Mouse (Mus musculus) inflammation-experienced regulatory T-cells, adult 6 months (primary cell): Measurements from ENCODE around the gene Grid2ip. TPM values are rescaled to one million over a fixed set of nuclear protein-coding genes. Genes with fewer than 3 reads are reported as not detected.

Source experiments
- ATAC-seq: one replicate; pipeline ENCODE4 v1.8.0; 2017
- polyA plus RNA-seq, 3 experiments: library from polyadenylated mRNA; unstranded; fragments of 100-300 nt; shearing (Covaris generic); gene quantifications; one replicate each; pipeline ENCODE4 v1.2.1; 2017

Grid2ip gene
- not detected for polyA plus RNA-seq

DNA sequence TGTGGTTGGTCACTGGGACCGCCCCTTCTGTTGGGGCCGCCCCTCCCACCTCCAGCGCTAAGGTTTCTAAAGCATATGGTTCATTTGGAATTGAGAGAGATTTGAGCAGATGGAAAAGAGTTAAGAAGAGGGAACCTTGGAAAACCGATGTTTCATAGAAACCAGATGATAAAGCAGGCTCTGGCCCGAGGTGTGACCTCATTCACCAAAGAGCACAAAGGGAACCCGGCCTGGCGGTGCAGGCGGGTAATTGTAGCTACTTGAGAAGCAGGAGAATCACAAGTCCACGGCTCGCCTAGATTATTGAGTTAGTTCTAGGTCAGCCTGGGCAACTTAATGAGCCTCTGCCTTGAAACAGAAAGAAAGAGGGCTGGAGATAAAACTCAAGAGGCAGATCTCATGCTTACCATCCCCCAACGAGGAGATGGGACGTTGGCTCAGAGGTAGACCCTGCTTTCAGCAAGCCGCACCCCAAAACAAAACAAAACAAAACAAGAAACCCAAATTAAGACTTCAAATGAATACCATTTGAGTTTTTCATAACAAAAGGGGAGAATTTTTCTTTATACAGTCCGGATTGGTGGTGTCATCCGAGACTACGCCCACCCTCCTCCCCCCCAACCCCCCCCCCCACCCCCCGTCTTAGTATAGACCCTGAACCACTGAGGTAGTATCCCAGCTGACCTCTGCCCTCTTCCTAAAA is at the start of gene Grid2ip:
Gene Grid2ip, plus strand, starts transcription at position 653 of the 703 bp plus-strand sequence.
- ATAC-seq: no peak

DNA sequence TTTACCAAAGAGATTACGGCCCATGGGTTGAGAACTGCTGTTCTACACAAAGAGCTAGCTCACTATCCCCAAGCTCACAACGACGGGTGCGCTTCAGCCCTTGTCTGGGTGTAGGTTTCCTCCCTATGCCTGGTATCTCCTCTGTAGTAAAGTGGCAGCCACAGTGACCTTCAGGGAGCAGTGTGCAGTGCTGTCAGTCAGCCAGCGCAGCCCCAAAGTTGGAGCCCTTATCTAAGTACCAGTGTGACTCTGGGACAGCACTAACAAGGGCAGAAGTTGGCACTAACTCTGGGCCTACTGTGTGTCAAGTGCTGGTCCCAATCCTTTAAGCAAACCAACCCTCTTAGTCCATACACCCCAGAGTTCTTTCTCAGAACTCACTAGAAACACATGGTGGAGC is 48.3 kb upstream of the Grid2ip start:
- ATAC-seq: no peak

DNA sequence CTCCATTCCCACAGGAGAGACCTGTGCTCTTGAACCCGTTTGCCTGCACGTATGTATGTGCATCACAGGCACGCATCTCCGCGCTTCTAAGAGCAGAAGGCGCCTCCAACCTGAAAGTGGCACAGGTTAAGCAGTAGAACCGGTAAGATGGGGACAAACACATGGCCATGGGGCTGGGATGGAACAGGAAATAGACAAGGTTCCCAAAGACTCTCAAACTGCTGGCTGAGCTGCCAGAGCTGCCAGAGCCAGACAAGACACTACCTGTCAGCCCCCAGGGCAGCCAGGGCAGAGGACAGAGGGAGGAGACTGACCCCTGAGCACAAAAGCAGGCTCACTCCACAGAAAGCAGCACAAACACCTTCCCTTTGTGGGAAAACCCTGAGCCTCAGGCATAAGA is 47.2 kb upstream of the Grid2ip start:
- ATAC-seq: no peak

DNA sequence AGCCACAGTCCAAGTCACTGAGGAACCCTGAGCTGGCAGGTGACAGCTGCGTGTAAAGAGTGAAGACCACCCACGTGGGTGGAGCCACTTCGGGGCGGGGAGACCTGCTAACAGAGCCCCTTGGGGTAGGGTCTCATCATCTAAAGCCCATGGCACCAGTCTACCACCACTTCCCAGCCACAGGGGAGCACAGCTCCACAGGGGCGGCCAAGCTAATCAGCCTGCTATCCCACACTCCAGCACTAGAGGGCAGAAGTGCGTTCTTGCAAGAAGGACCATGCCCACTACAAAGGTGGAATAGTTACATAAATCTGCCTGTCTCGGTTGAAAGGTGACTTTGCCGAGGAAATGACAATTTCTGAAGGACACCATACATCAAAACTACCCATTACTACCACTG is 45.3 kb upstream of the Grid2ip start:
- no peak for ATAC-seq

DNA sequence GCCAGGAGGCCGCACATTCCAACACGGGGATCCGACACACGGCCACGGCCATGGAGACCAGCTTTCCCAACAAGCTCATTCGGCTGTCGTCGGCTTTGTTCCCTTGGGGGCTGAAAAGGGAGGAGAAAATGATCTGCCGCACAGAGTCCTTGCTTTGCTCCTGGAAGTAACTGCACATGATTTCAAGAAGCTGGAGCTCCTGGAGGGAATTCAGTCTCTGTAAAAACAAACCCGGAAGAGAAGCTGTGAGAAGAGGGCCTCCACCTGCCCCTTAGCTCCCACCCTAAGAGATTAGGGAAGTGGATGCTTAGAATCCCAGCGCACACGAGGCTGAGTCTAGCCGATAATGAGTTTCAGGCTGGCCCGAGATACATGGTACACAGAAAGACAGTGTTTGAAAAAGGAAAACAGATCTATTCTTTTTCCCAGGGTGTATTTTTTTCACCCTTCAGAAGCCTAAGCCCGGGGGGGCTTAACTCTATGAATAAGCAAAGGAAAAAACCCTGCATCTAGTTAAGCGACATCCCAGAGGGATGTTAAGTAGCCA is 42.9 kb upstream of the Grid2ip start:
- ATAC-seq: no peak

DNA sequence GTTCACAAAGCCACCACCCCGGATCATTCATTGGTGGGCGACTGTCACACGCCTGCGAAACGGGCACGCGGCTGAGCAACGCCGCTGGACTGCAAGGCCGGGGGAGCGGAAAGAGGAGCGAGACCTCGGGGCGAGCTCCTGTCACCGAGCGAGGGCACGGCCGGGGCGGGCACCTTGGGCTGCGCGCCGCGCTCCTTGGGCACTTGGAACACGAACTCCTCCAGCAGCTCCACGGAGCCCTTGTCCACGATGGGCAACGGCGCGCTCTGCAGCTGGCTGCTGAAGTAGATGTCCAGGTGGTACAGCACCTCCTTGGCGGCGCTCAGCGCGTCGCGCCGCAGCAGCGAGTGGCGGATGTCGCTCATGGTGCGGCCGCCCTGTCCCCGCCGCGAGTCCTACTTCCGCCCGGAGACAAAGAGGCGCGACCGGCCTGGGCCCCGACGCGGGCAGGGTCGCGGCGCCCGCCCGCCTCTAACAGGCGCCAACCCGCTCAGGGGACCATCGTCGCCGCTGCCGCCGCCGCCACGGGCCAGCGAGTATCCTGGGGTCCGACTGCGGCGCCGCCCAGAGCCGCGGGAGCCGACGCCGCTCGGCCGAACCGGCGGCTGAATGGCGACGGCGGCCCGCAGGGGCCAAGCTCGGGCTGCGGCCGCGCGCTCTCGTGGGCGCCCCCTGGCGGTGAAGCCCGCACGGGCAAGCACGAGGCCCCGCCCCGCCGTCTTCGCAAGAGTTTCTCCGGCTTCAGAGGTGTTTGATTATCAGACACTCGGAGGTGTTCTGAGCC is 42.2 kb upstream of the Grid2ip start, which contains the start of gene E130309D02Rik:
Gene E130309D02Rik, minus strand, starts transcription at position 631 of the 784 bp plus-strand sequence.
- ATAC-seq: peak; percentile 88

DNA sequence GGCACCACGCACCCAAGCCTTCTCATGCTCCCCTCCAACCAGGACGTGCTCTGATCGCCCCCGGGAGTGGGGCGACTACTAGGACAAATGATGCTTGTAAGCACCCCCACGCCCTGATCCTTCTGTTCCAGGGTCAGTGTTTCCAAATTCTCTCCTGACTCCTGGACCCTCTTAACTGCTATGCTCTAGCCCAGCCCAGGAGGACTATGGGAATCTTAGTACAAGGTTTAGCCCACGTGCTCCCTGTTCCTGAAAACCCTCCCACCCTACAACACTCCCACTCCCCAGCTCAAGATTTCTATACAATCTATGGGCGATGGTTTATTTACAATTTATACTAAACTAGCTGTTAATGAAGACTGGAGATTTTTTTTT is 41.6 kb upstream of the Grid2ip start:
- peak; percentile 3 for ATAC-seq

DNA sequence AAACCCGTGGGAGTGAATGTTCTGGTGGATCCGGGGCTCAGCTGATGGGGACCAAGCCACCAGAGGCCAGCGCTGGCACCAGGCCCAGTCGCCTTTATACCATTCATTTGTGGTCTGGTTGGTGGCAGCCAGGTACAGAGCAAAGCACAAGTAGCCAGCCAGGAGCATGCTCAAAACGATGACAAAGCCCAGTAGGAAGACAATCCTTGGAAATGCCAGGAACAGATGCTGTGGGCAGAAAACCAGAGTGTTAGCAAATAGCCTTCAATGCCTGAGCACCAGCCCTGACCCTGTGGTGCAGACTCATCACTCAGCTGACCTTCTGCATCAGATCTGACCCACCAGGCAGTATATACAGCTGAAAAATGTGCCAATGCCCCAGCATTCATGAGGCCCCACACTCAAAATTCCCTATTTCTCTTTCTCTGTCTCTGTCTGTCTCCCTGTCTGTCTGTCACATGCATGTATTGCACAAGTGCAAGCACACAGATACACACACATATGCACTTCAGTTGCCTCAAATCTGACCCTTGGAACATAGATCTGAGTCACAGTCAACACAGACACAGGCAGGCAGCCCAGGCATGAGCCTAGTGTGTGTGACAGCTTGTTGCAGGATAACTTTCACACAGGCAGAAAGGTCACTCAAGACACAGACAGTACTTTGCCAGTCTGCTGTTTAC is 40.4 kb upstream of the Grid2ip start:
- ATAC-seq: no peak

DNA sequence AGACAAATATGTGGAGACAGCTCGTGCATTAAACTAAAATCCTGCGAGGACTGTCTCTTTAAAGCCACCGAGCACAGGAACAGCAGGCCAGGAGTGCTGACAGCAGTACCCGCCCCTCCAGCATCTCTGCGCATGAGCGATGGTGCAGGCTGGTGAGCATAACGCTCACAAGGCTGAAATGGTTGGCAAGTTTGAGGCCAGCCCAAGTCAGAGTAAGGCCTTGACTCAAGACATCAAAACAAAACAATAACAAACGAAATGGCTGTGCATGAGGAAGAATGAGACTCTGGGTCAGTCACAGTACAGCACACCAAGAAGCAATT is 39.9 kb upstream of the Grid2ip start:
- ATAC-seq: no peak

DNA sequence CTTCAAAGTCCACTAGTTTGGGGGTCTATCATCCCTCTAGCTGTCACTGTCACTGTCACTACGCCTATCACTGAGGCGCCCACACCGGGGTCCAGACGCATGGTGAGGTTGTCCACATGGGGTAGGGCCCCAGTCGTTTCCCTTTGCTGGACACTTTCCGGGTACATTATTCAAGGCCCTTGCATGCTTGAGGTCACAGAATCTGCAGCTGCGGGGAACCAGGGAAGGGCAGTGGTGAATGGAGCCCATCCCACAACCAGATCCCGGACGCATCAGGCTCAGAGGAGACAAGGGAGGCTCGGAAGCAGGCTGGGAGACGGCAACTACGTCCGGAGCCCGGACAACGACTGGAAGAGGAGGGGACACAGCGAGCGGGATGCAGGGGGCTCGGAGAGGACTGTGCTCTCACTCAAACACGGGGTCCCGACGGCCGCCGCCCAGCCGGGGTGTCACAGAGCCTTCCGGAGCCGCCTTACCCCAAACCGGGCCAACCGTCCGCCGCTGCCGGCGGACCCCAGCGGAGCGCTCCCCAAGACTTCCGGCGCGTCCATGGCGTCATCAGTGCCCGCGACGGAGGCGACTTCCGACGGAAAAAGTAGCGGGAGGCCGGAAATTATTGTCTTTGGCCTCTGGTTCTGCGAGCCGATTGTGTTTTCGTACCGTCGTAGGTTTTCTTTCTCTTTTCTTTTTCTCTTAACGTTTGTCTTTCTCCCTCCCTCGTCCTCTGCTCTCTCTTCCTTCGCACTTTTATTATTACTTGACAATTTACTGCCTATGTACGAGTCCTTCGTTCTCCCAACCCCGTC is 28.2 kb upstream of the Grid2ip start, which contains the start of gene Zdhhc4:
Gene Zdhhc4, minus strand, starts transcription at position 567 of the 806 bp plus-strand sequence.
- ATAC-seq: peak; percentile 82

DNA sequence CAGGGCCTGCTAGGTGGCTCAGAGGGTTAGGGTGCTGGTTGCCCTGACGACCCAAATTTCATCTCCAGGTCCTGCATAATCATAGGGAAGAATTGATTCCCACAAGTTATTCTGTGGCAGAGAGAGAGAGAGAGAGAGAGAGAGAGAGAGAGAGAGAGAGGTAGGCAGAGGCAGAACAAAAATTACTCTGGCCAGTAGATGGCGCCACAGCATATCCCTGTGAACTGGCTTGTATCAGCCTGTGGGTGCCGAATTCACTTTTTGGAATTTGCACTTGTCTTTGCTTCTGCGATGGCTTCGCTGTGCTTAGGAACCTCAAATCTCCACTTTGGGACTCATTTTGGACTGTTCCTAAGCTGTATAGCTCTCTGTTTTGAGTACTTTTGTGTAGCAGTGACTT is 23.3 kb upstream of the Grid2ip start:
- peak; percentile 70 for ATAC-seq

DNA sequence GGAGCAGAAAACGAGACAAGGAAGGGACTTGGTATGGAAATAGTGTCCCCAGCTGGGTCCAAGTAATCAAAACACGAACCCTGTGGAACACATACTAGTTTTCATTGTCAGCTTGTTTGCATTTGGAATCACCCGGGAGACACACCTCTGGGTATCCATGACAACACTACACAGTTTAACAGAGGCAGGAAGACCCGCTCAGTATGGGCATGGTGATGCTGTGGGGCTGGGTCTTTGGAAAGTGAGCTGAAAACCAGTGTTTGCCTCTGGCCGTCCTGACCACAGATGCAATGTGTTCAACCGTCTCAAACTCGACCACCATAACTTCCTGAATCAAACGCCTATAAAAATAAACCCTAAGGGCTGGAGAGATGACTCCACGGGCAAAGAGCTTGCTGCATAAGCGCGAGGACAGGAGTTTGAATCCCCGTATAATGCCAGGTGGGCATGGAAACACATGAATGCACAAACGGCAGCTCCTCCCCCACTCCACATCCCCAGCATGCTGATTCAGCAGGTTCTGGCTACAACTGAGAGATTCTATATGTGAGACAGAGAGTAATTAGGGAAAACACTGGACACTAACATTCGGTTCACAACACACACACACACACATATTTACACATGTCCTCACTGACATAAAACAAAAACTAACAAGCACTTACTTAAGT is 22.6 kb upstream of the Grid2ip start:
- ATAC-seq: no peak

DNA sequence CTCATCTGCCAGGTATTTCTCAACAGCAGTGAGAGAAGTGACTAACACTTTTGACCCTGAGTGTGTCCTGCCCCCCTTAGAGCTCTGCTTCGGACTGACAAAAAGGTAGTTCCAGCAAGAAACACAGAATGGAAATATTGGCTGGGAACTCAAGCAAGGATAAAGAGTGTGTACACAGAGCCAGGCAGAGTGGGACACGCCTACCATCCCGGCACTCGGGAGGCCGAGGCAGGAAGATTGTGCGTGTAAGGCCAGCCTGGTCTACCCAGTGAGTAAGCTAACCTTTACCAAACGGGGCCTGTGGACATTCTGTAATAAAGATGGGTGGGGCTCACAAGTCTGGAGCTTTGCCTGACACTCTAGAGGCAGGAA is 22.1 kb upstream of the Grid2ip start:
- ATAC-seq: no peak

DNA sequence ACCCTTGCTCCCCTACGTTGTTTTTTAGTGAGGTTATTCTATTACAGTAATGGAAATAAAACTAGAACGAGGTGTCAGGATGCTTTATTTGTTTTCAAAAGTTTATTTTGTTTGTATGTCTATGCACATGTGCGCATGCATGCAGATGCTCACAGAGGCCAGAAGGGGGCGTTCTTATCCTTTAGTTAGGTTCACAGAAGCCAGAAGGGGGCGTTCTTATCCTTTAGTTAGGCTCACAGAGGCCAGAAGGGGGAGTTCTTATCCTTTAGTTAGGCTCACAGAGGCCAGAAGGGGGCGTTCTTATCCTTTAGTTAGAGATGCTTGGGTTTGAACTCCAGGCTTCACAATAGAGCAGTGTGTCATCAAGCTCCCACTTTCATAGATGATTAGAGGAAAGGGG is 20.6 kb upstream of the Grid2ip start:
- no peak for ATAC-seq

DNA sequence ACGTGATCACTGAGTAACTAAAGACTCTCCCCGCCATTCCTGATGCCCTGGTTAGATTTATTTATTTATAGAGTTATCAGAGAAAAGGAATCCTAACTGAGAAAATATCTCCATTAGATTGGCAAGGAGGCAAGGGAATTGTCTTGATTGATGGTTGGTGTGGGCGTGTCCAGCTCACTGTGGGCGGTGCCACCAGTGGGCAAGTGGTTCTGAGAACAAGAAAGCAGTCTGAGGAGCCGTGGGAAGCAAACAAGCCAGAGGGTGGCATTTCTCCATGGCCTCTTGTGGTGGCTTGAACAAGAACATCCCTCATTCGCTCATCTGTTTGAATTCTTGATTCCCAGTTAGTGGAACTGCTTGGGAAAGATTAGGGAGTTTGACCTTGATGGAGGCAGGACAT is 17.5 kb upstream of the Grid2ip start:
- ATAC-seq: no peak

DNA sequence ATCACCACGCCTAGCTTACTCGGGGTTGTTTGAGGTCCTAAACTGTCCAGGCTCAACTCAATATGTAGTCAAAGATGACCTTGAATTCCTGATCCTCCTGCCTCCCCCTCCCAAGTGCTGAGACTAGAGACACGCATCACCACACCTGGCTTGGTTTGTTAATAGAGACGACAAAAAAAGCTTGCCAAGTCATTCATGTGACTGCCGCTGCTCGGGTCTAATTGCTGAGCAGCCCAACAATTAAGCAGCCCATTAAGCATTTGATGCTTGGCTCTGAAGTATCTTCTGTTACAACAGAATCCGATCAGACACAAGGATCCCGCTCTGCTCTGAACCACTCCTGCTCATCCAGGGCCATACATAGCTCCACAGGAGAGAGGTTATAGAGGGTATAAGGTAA is 10.8 kb upstream of the Grid2ip start:
- ATAC-seq: no peak

DNA sequence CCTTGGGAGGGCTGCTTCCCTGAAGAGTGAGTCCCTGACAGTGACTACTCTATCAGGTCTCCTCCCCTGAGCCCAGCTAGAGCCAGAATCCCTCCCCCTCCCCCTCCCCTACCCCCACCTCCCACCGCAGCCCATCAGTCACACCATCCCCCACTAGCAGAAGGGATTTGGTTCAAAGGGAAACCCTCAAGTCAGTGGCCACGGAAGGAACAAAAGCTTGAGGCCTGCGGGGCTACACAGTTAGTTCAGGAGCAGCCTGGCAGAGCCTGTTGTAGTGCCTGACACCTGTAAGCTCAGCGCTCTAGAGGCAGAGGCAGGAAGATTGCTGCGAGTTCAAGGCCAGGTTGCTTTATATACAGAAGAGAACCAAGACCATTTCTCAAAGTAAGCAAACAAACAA is 1.1 kb upstream of the Grid2ip start:
- no peak for ATAC-seq

DNA sequence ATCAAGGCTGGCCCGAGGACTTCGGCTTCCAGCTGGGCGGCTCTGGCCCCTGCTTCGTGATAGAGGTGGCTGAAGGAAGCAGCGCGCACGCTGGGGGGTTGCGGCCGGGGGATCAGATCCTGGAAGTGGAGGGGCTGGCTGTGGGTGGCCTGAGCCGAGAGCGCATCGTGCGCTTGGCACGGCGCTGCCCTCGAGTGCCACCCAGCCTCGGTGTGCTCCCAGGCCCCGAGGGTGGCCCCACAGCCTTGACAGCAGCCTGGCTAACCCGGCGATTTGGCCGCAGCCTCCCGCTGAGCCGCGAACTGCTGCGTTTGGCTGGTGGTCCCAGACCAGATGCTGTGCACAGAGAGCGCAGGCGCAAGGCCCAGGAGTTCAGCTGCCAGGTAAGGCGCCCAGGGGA is 426 bp downstream of the Grid2ip start:
- no peak for ATAC-seq

DNA sequence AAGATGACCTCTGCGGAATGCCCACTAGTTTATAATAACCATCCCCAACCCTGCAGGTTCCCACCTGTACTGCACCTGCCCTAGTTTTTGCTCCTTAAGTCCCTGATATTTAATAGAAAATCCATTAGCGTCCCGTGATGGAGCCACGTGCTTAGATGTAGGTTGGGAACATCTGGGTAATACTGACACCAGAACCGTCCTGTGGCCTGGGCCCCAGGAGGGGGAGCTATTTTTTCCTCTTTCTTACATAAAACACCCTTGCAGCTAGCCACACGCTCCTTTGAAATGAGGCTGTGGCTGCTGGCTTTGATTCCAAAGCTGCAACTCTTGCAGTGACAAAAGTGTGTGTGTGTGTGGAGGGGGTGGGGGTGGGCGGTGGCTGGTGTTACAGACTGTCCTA is 2.1 kb downstream of the Grid2ip start:
- ATAC-seq: no peak

DNA sequence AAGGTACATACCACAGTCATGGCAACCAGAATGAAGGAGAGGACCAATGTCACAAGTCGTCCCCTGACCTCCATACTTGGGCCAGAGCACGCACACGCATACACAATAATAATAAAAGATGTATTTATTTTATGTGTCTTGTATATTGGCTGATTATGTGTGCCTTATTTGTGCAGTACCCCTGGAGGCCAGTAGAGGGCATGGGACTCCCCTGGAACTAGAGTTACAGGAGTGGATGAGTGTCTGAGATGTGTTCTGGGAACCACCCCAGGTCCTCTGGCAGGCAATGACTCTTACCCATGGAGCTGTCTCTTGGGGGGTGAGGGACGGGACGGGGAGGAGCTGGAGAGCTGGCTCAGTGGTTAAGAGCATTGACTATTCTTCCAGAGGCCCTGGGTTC is 2.9 kb downstream of the Grid2ip start:
- no peak for ATAC-seq

DNA sequence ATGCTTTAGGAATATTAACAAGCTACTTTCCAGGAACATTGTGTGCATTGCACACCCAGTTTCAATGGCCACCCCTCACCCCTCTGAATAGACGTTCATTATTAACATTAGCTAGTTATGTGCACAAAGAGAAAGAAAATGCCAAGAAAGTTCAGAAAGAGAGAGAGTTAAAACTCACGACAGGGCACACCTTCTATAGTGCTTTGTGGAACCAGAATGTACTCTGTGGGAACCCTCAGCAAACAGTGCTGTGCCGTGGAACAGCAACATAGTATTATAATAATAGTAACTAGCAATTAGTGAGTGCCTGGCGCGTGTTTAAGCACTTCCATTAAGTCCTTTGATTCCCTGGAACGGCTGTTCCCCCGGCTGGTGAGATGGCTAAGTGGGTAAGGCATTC is 4.3 kb downstream of the Grid2ip start:
- ATAC-seq: no peak
